Mouse (Mus musculus) cerebellum, adult 2 months (tissue): ENCODE data around the gene Akap14. TPM values are rescaled to one million over a fixed set of nuclear protein-coding genes. Genes with fewer than 3 reads are reported as not detected.
"Not testable (repeated sequence)": the region's sequence is repeated elsewhere in the genome, so short reads cannot be mapped to it uniquely, and the experiment has no call there.

ENCODE experiments used
- DNase-seq, 2 experiments: peaks; one replicate each; pipeline ENCODE4 v3.0.0; 2021
- H3K27ac ChIP-seq: fragments of 200-500 bp; 2 replicates; pipeline ENCODE4 v1.5.1; 2012; ENCODE audit warnings: low read length, control low read depth, inconsistent platforms; ENCODE audit not compliant: insufficient read depth
- H3K27me3 ChIP-seq: fragments of 200-500 bp; 2 replicates; pipeline ENCODE4 v1.6.1; 2012; ENCODE audit warnings: inconsistent platforms, mild to moderate bottlenecking, low read length, moderate library complexity; ENCODE audit not compliant: control insufficient read depth, insufficient read depth
- H3K4me1 ChIP-seq: fragments of 200-500 bp; 2 replicates; pipeline ENCODE4 v1.6.1; 2011; ENCODE audit warnings: low read length; ENCODE audit not compliant: control insufficient read depth, insufficient read depth
- H3K4me3 ChIP-seq: fragments of 200-500 bp; replicated peaks from 2 replicates; pipeline ENCODE3; 2011; ENCODE audit warnings: mild to moderate bottlenecking, low read depth, low read length, control low read depth; ENCODE audit not compliant: insufficient read depth
- CTCF ChIP-seq: fragments of 200-500 bp; IDR thresholded peaks from 2 replicates; pipeline ENCODE4 v1.5.1; 2011; ENCODE audit warnings: low read depth, mild to moderate bottlenecking, control low read depth, low read length, moderate library complexity, borderline replicate concordance; ENCODE audit not compliant: insufficient read depth
- POLR2A ChIP-seq: fragments of 200-500 bp; IDR thresholded peaks from 2 replicates; pipeline ENCODE4 v1.6.1; 2011; ENCODE audit warnings: low read length, control low read depth, borderline replicate concordance; ENCODE audit not compliant: insufficient read depth
- WGBS: fragments of 180-500 bp; shearing (Covaris S2); methylation state at CpG from one replicate; pipeline ENCODE4 v1.1.7; 2018; 5-methylcytosine and 5-hydroxymethylcytosine counted together
- polyA plus RNA-seq: library from polyadenylated mRNA; depleted of rRNA; stranded (reverse); fragments of >200 nt; gene quantifications from 2 replicates; pipeline ENCODE4 v1.2.3, GENCODE M21; 2012

Akap14 gene
- polyA plus RNA-seq, 1 experiment, result 0.05 TPM

DNA sequence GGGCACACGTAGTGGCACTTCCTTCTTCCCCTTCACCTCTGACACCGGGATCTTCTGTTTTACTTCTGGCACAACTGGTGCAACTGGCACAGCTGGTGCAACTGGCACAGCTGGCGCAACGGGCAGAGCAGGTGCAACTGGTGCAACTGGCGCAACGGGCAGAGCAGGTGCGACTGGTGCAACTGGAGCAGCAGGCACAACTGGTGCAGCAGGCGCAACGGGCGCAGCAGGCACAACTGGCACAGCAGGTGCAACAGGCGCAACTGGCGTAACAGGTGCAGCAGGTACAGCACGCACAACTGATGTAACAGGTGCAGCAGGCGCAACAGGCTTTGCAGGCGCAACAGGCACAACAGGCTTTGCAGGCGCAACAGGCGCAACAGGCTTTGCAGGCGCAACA lies 5.5 kb downstream of the Akap14 start:
- Histone ChIP-seq H3K27ac (no peak overlapping the region), H3K4me3 (no peak overlapping the region), H3K27me3 (no peaks in the 10 kb centered on the region), H3K4me1 (no peaks in the 10 kb centered on the region)
- WGBS, result 78% methylated on average over 18 of the region's 18 CpGs
- TF ChIP-seq POLR2A, result no peak
- TF ChIP-seq CTCF, result no peak
- no peak for DNase-seq

GRCm38 (mm10) chrX:37161169-37161568 lies 7.5 kb downstream of the Akap14 start:
- H3K4me1 ChIP-seq, result no peaks in the 10 kb centered on the region
- TF ChIP-seq CTCF (no peak), POLR2A (no peak)
- DNase-seq, result no peak
- WGBS, result 38% methylated on average over 10 of the region's 10 CpGs
- no peaks in the 10 kb centered on the region for H3K27me3 ChIP-seq
- H3K27ac ChIP-seq, result no peak overlapping the region
- no peak overlapping the region for H3K4me3 ChIP-seq

GRCm38 (mm10) chrX:37157839-37158238 lies 10.8 kb downstream of the Akap14 start:
- Histone ChIP-seq H3K27me3 (no peaks in the 10 kb centered on the region), H3K4me1 (no peaks in the 10 kb centered on the region), H3K4me3 (no peak overlapping the region), H3K27ac (no peak overlapping the region)
- TF ChIP-seq POLR2A (no peak), CTCF (peak; percentile 28; the same call in 1 of the 2 replicates)
- DNase-seq, result no peak
- WGBS, result 65% methylated on average over 4 of the region's 4 CpGs

GRCm38 (mm10) chrX:37144954-37145353 lies 23.7 kb downstream of the Akap14 start:
- WGBS, result 63% methylated on average over 2 of the region's 2 CpGs
- Histone ChIP-seq H3K27me3 (no peaks in the 10 kb centered on the region), H3K4me3 (no peak overlapping the region), H3K4me1 (no peaks in the 10 kb centered on the region), H3K27ac (no peak overlapping the region)
- TF ChIP-seq CTCF (no peak), POLR2A (no peak)
- peak in 1 of 2 experiments; percentile 5 for DNase-seq

GRCm38 (mm10) chrX:37144498-37144897 lies 24.1 kb downstream of the Akap14 start:
- not testable (repeated sequence) for H3K4me1 ChIP-seq, H3K27ac ChIP-seq, H3K4me3 ChIP-seq, DNase-seq, H3K27me3 ChIP-seq
- 50% methylated on average over 1 of the region's 4 CpGs for WGBS

DNA sequence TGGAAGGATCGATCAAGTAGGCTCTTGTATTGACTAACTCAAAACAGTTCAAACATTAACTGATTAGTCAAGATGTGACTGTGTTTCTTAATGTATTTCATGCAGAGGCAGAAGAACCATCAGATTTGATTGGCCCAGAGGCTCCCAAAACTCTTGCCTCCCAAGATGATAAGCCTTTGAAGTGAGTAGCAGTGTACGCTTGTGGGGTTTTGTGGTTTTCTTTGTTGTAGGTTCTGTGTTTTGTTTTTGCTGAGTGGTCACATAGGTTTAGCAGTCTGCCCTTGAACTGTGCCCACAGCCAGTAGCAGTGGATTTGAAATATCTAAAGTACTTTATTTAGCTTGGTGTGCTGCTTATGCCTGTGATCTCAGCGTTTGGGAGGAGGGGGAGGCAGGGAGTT lies 26.9 kb downstream of the Akap14 start:
- Histone ChIP-seq H3K4me3 (no peak overlapping the region), H3K27ac (no peak overlapping the region), H3K4me1 (no peaks in the 10 kb centered on the region), H3K27me3 (no peaks in the 10 kb centered on the region)
- WGBS, result 89% methylated on average over 3 of the region's 3 CpGs
- no peak for DNase-seq
- no peak for TF ChIP-seq CTCF
- no peak for TF ChIP-seq POLR2A

DNA sequence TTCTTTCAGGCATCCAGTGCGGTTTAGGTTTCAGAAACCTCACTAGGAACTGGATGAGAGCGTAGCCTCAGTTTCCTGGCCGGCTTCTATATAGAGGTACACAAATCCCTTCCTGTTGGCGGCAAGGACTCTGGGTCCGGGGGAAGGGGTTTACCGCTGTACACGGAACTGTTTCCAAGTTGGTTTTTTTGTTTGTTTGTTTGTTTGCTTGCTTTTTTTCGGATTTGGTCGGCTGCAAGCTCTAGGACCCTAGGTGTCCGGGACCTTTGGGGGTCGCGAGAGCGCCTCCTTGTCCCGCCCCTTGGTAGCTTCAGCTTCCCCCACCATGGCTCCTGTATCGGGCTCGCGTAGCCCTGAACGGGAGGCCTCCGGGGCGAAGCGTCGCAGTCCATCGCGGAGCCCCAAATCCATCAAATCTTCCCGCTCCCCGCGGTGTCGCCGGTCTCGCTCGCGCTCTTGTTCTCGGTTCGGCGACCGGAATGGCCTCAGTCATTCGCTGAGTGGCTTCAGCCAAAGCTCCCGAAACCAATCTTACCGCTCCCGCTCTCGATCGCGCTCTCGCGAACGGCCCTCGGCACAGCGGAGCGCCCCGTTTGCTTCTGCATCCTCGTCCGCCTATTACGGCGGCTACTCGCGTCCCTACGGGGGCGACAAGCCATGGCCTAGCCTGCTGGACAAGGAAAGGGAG lies 41.8 kb downstream of the Akap14 start, which contains the start of gene Nkap:
Nkap (plus strand) TSS at position 125 of the 688 bp plus-strand sequence.
- DNase-seq, result peak; percentile 78 to 82
- H3K27ac ChIP-seq, result peak within 1 kb of the TSS; percentile 59
- no peak for TF ChIP-seq CTCF
- peak; percentile 43; the same call in 1 of the 2 replicates for TF ChIP-seq POLR2A
- H3K4me3 ChIP-seq, result peak within 1 kb of the TSS; percentile 81
- 10% methylated on average over 58 of the region's 58 CpGs for WGBS
- H3K4me1 ChIP-seq, result no peaks in the 10 kb centered on the region
- no peaks in the 10 kb centered on the region for H3K27me3 ChIP-seq

GRCm38 (mm10) chrX:37125511-37125910 lies 43.1 kb downstream of the Akap14 start:
- DNase-seq, result no peak
- over 99% methylated on average over 7 of the region's 7 CpGs for WGBS

More at GRCm38 (mm10) chrX:37125511-37125910, 43.1 kb downstream of the Akap14 start:
- Histone ChIP-seq H3K4me3 (no peak overlapping the region), H3K27ac (no peak overlapping the region), H3K27me3 (no peaks in the 10 kb centered on the region), H3K4me1 (no peaks in the 10 kb centered on the region)
- TF ChIP-seq POLR2A, result no peak
- no peak for TF ChIP-seq CTCF
